11 mouse cellular contexts compared by ENCODE assay signal in genomic region chr3:103735776-103736600, GRCm38 (mm10). TPM values are rescaled to one million over a fixed set of nuclear protein-coding genes. Genes with fewer than 3 reads are reported as not detected.
DNase-seq lines count a peak whose midpoint lies in the region; ATAC-seq and TF ChIP-seq lines count a peak whose summit lies in the region.
"Had no signal": no experiment of that assay in that cellular context is flagged by ENCODE, and none has a peak within 500 bp of the region (broad histone marks: within the 10 kb centered on the region; RNA-seq: fewer than 3 reads in every experiment).

No protein-coding gene starts in this region.

- H3K9ac ChIP-seq in heart, adult 2 months (ENCODE audit: low read depth, low read length): no peak overlapping the region
- H3K9ac ChIP-seq in lung, embryonic 16.5 days (ENCODE audit: low read length): peak overlapping the region; percentile 66
- peak overlapping the region; percentile 68 for H3K9ac ChIP-seq in stomach, embryonic 16.5 days (ENCODE audit: low read length)

- no peaks in the 10 kb centered on the region for H3K9me3 ChIP-seq in lung, embryonic 16.5 days (ENCODE audit: control insufficient read depth, low read length)
- H3K9me3 ChIP-seq in limb, embryonic 10.5 days (replicated peaks): no peaks in the 10 kb centered on the region
- no peaks in the 10 kb centered on the region for H3K9me3 ChIP-seq in stomach, embryonic 16.5 days (replicated peaks; ENCODE audit: control insufficient read depth, low read length)

- H3K4me2 ChIP-seq in lung, embryonic 16.5 days (ENCODE audit: low read depth, low read length): peak overlapping the region; percentile 49
- H3K4me2 ChIP-seq in stomach, embryonic 16.5 days (ENCODE audit: low read depth, low read length): peak overlapping the region; percentile 62

- no peaks in the 10 kb centered on the region for H3K27me3 ChIP-seq in heart, adult 2 months (ENCODE audit: control insufficient read depth, insufficient read depth, low read length)
- H3K27me3 ChIP-seq in lung, embryonic 16.5 days (ENCODE audit: control insufficient read depth, insufficient read depth, low read depth, low read length): no peaks in the 10 kb centered on the region
- no peaks in the 10 kb centered on the region for H3K27me3 ChIP-seq in limb, embryonic 10.5 days (ENCODE audit: low read depth, poor library complexity, severe bottlenecking)
- no peaks in the 10 kb centered on the region for H3K27me3 ChIP-seq in stomach, embryonic 16.5 days (ENCODE audit: control insufficient read depth, insufficient read depth, low read length)

- ATAC-seq in lung, embryonic 16.5 days (ENCODE audit: low read depth): no peak
- ATAC-seq in stomach, embryonic 16.5 days (ENCODE audit: insufficient read depth, low FRiP score): no peak

- peak overlapping the region; percentile 32; the same call in 1 of the 2 replicates for H3K27ac ChIP-seq in heart, adult 2 months
- peak overlapping the region; percentile 96 for H3K27ac ChIP-seq in lung, embryonic 16.5 days (ENCODE audit: low read length)
- H3K27ac ChIP-seq in limb, embryonic 10.5 days: peak overlapping the region; percentile 93
- peak overlapping the region; percentile 98 for H3K27ac ChIP-seq in stomach, embryonic 16.5 days (ENCODE audit: low read length)

- H3K4me3 ChIP-seq in heart, adult 2 months: no peak overlapping the region
- H3K4me3 ChIP-seq in lung, embryonic 16.5 days (ENCODE audit: low read length): peak overlapping the region; percentile 41
- peak overlapping the region; percentile 50 for H3K4me3 ChIP-seq in limb, embryonic 10.5 days
- peak overlapping the region; percentile 50 for H3K4me3 ChIP-seq in stomach, embryonic 16.5 days (replicated peaks; ENCODE audit: low read length)

- intact Hi-C loops in heart, adult 2 months (cut with DNase I): loop anchor here (2.0 to 5.0 kb wide), 2 partner anchors 151 to 304 kb away; no protein-coding TSS in a partner anchor
- intact Hi-C loops in heart, postnatal 14 days (cut with DNase I): loop anchor here (5.0 kb wide), 1 partner anchor 254 kb away; no protein-coding TSS in a partner anchor

- DNase-seq in heart, adult 2 months: peak in 1 of 2 experiments; percentile 20
- DNase-seq in heart, postnatal 14 days: no peak
- DNase-seq in lung, postnatal 25 days (ENCODE audit: low spot score): no peak
- DNase-seq in limb, embryonic 10.5 days (ENCODE audit: low spot score): no peak
- DNase-seq in layer of hippocampus, adult 9-11 months: no peak
- DNase-seq in layer of hippocampus, adult 11-12 months (ENCODE audit: low spot score): no peak
- DNase-seq: cerebellum, adult 11 months had no signal

- H3K79me2 ChIP-seq in heart, adult 2 months (replicated peaks; ENCODE audit: control insufficient read depth, insufficient read depth, low read length): no peaks in the 10 kb centered on the region

- WGBS in heart, adult 2 months: 84% methylated on average over 28 of the region's 28 CpGs
- WGBS in lung, embryonic 16.5 days: 55% methylated on average over 28 of the region's 28 CpGs
- 77% methylated on average over 28 of the region's 28 CpGs for WGBS in limb, embryonic 10.5 days
- WGBS in stomach, embryonic 16.5 days: 67% methylated on average over 28 of the region's 28 CpGs

- H3K4me1 ChIP-seq in heart, adult 2 months (ENCODE audit: control insufficient read depth, insufficient read depth, low read length): peaks cover 11% of the 10 kb centered on the region
- H3K4me1 ChIP-seq in lung, embryonic 16.5 days (replicated peaks; ENCODE audit: control insufficient read depth, insufficient read depth, low read length): peaks cover 46% of the 10 kb centered on the region
- peaks cover 74% of the 10 kb centered on the region for H3K4me1 ChIP-seq in limb, embryonic 10.5 days
- H3K4me1 ChIP-seq in stomach, embryonic 16.5 days (ENCODE audit: control insufficient read depth, insufficient read depth, low read length): peaks cover 45% of the 10 kb centered on the region

- TF ChIP-seq CTCF in heart, adult 2 months (IDR thresholded peaks at IDR 0.05): no peak

- TF ChIP-seq EP300 in heart, adult 2 months (IDR thresholded peaks at IDR 0.05; ENCODE audit: insufficient read depth, low read depth, low read length): no peak

- no peaks in the 10 kb centered on the region for H3K36me3 ChIP-seq in heart, adult 2 months (ENCODE audit: control insufficient read depth, insufficient read depth, low read length)
- H3K36me3 ChIP-seq in lung, embryonic 16.5 days (ENCODE audit: control insufficient read depth, insufficient read depth, low read length): no peaks in the 10 kb centered on the region
- H3K36me3 ChIP-seq in limb, embryonic 10.5 days: peaks cover 10% of the 10 kb centered on the region
- no peaks in the 10 kb centered on the region for H3K36me3 ChIP-seq in stomach, embryonic 16.5 days (ENCODE audit: control insufficient read depth, insufficient read depth, low read length)

- TF ChIP-seq POLR2A in heart, adult 2 months (IDR thresholded peaks at IDR 0.05; ENCODE audit: insufficient read depth, low read depth, low read length): no peak

RNA-seq across cellular contexts. Expression of gene Olfml3, which starts 1.8 kb away (rescaled TPM):
- 1 to 10 TPM; 5.7 to 6.0 TPM for total RNA-seq in heart, adult 2 months (2021)
- 11.7 and 12.8 TPM in 2 replicates for polyA plus RNA-seq in heart, adult 2 months (2012; rRNA removed)
- total RNA-seq in heart, postnatal 14 days (2021): 1 to 10 TPM; 4.8 to 5.3 TPM
- polyA plus RNA-seq in lung, embryonic 16.5 days (2015; fragmentation: Nextera tagmentation; extraction: Ambion mirVana): 83.8 and 84.9 TPM in 2 replicates
- 10.4 and 18.0 TPM in 2 replicates for polyA plus RNA-seq in limb, embryonic 10.5 days (2016; fragmentation: Nextera tagmentation; extraction: Ambion mirVana)
- polyA plus RNA-seq in stomach, embryonic 16.5 days (2015; fragmentation: Nextera tagmentation; extraction: Ambion mirVana): 51.8 and 57.3 TPM in 2 replicates

RNA-seq across cellular contexts. Expression of gene Gm10964, which starts 3.2 kb away (rescaled TPM):
- not detected for total RNA-seq in heart, adult 2 months (2021)
- polyA plus RNA-seq in heart, adult 2 months (2012; rRNA removed): not detected in 2 replicates
- total RNA-seq in heart, postnatal 14 days (2021): not detected
- not detected in 2 replicates for polyA plus RNA-seq in lung, embryonic 16.5 days (2015; fragmentation: Nextera tagmentation; extraction: Ambion mirVana)
- not detected in 2 replicates for polyA plus RNA-seq in limb, embryonic 10.5 days (2016; fragmentation: Nextera tagmentation; extraction: Ambion mirVana)
- not detected in 2 replicates for polyA plus RNA-seq in stomach, embryonic 16.5 days (2015; fragmentation: Nextera tagmentation; extraction: Ambion mirVana)
- total RNA-seq: gastrocnemius, adult 8-10 months; monocyte, adult 5-6 weeks had no signal

RNA-seq across cellular contexts. Expression of gene Hipk1, which starts 55.4 kb away (rescaled TPM):
- total RNA-seq in heart, adult 2 months (2021): 100 to 1,000 TPM in 1 of 2 experiments, 10 to 100 TPM in 1; 98.1 to 109 TPM
- 50.8 and 61.5 TPM in 2 replicates for polyA plus RNA-seq in heart, adult 2 months (2012; rRNA removed)
- 100 to 1,000 TPM; 113 to 115 TPM for total RNA-seq in heart, postnatal 14 days (2021)
- polyA plus RNA-seq in lung, embryonic 16.5 days (2015; fragmentation: Nextera tagmentation; extraction: Ambion mirVana): 12.2 and 12.3 TPM in 2 replicates
- 8.7 and 10.6 TPM in 2 replicates for polyA plus RNA-seq in limb, embryonic 10.5 days (2016; fragmentation: Nextera tagmentation; extraction: Ambion mirVana)
- 10.9 and 11.3 TPM in 2 replicates for polyA plus RNA-seq in stomach, embryonic 16.5 days (2015; fragmentation: Nextera tagmentation; extraction: Ambion mirVana)

Comparison
In these comparisons a context has a peak if more than half of its experiments do, and no peak if none do; other contexts are left out.
1. H3K27ac ChIP-seq: peak in every context shown above with its lines; median percentile 98 in stomach, embryonic 16.5 days; 96 in lung, embryonic 16.5 days; 93 in limb, embryonic 10.5 days; 32 in heart, adult 2 months.